Mouse (Mus musculus) spleen, postnatal 4 days (tissue): ENCODE data around the gene Olfr850.

Source experiments
- DNase-seq, 2 experiments: peaks; one replicate each; pipeline ENCODE4 v3.0.0; 2022; ENCODE audit warnings: low spot score in 2 of 2

Olfr850 gene

GRCm38 (mm10) chr9:19478148-19478547 lies at the start of gene Olfr850:
Gene Olfr850 (minus strand): TSS chr9:19478248.
- no peak for DNase-seq

- no peak for DNase-seq
Measured at GRCm38 (mm10) chr9:19492995-19493394, 14.9 kb upstream of the Olfr850 start, which contains the start of gene Olfr851. Gene Olfr851 (plus strand): TSS chr9:19493295.

GRCm38 (mm10) chr9:19439966-19440365 lies 38.1 kb downstream of the Olfr850 start, which contains the start of gene Olfr849:
Gene Olfr849 (plus strand): TSS chr9:19440266.
- no peak for DNase-seq
